Mouse (Mus musculus): ENCODE results near the gene Scube1. TPM values are rescaled to one million over a fixed set of nuclear protein-coding genes. Genes with fewer than 3 reads are reported as not detected.

The Scube1 gene
- total RNA-seq, 2 experiments from 2014 or later, result not detected

DNA sequence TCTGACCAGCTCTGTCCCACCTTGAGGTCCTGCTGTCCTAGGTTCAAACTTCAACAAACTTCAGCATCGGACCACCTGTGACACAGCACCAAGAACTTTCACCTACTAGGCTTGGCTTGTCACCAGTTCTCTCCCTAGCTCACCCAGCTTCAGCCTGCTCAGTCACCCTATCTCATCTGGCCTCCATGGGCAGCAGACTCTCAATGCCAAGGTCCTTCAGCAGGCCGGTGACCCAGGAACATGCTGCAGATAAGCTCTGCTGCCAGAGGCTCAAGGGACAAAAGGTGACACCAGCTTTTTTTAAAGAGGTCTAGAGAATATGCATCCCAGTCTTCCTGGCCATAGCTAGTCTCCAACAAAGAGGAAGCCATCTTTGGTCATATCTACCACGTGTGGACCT, 48.5 kb downstream of the Scube1 start:
- no peak for ATAC-seq (replicated peaks; ENCODE audit: low FRiP score, poor library complexity, severe bottlenecking)

DNA sequence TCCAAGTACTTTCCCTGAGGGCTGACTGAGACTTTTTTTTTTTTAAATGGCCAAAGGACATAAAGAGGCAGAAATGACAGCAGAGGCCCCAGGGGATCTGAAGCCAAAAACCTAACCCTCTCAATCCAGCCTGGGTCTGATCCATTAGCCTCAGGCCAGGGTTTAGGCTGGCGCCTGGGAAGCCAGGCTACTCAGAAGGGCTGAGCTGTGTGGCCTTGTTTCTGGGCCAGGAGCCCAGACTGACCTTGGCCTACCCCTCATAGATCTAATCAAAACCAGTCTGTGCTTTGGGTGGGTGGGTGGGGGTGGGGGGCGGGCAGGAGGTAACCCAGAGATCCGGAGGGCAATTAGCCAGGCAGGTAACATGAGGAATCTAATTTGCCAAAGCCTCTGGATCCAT, 51.2 kb downstream of the Scube1 start:
- no peak for ATAC-seq (replicated peaks; ENCODE audit: low FRiP score, poor library complexity, severe bottlenecking)

DNA sequence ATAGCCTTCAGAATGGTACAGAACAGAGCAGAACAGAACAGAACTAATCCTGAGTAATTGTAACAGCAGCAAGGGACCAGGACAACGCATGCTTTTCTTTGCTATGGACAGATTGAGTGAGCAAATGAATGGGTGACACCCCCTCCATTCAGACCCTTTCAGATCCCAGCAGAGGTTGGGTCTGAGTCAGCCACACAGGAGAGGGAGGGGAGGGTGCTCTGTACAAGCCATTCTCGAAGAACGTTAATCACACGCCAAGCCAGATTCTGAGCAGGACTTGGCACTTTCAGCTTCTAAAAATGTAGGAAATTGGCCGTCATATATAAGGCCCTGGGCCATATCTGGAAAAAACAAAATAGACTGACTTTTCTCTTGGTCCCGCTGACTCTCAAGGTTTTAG, 57.3 kb downstream of the Scube1 start:
- no peak for ATAC-seq (replicated peaks; ENCODE audit: low FRiP score, poor library complexity, severe bottlenecking)

DNA sequence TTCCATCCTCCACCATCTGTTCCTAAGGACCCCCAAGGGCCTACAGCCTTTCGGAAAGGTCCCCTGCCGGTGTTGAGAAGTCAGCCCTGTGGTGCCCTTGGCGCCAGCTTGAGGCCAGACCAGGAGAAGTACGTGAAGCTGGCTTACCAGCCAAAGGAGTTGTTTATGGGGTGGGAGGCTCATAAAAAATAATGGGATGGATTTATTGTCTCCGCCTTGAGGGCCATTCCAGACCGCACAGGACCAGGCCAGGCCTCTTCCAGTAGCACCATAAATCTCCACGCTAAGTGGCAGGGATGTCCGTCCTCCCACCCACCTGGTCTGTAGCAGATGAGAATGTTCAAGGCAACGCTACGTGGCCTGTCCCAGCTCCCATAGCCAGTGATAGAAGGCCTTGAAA, 58.4 kb downstream of the Scube1 start:
- ATAC-seq (replicated peaks; ENCODE audit: low FRiP score, poor library complexity, severe bottlenecking), result no peak

DNA sequence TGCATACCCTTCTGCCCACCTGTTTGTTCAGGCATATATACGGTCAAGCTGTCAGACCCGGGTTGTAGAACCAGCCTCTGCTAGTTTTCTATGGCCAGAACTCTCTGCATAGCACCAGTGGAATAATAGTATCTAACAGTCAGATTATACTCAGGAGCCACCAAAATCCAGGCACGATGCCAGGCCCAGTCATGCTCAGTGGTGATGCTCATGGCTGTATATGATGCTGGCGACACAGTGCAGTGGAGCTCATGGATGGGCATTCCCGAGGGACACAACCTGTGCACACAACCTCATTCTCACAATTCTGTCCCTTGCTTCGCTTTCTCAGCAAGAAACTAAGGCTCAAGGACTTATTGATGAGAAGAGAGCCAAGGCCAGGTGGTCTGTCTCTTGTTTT, 58.8 kb downstream of the Scube1 start:
- ATAC-seq (replicated peaks; ENCODE audit: low FRiP score, poor library complexity, severe bottlenecking), result no peak

DNA sequence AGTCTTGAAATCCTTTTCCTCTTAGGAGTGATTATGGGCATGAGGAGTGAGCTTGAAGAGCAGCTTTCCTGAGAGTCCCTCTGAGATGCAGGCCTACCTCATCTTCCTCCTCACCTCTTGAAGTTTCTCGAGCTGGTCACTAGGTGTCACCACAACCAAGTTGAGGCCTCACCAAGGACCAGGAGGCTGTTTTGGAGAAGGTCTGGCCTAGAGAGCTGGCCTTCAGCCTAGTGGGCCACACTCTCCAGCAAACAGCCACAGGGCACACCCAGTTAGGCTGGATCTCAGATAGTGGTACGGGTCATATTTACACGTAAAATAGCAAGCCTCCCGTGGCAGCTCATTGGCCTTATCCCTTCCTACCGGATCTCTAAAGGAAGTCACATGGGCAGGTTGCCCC, 60.1 kb downstream of the Scube1 start:
- no peak for ATAC-seq (replicated peaks; ENCODE audit: low FRiP score, poor library complexity, severe bottlenecking)

DNA sequence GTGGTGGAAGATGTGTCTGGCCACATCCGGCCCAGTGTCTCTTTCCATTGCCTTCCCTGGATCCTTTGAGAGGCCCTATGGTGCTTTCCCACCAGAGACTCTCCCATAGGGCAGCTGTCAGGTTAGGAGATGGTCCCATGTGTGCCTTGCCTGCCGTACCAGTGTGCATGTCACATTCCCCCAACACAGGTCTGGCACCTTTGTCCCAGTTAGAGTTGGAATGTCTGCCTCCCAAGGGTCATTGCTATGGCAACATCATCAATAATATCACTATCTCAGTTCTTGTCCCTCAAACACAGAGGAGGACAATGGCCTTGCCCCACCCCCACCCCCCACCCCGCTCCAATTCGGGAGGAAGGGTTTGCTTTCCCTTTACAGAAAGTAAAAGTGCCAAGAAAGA, 61.8 kb downstream of the Scube1 start:
- no peak for ATAC-seq (replicated peaks; ENCODE audit: low FRiP score, poor library complexity, severe bottlenecking)

DNA sequence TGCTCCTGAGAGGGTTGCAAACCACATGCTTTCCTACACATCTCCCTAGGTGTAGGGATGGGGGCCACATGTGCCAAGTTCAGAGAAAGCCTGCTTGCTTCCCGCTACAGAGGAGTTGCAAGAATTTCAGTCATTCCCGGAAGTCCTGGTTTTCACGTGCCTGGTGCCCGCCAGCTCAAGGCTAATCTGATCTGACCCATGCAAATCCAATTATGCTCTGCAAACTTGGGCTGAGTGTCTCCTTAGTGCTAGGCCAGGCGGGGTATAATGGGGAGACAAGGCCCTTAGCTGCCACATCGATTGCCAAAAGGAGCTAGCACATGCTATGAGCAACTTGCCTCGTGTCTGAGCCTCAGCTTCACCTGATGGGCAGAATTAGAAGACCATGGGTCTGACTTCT, 62.7 kb downstream of the Scube1 start:
- no peak for ATAC-seq (replicated peaks; ENCODE audit: low FRiP score, poor library complexity, severe bottlenecking)

DNA sequence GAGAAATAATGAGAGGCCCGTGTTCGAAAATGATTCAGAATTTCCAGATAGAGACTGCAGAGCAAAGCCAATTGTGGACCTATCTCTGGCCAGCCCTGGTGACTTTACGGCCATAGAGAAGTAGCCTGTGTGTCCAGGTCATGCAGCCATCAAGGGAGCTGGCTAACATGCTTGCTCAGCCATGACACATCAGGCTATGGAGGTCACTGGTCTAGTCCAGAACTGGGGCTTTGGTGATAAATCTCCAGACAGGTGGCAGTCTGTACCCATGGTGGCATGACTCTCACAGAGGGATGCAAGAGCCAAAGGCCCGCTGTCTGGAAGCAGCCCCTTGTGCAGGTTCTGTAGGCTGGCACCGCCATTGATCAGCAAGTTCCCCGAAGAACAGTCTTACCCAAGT, 82.3 kb downstream of the Scube1 start:
- no peak for ATAC-seq (replicated peaks; ENCODE audit: low FRiP score, poor library complexity, severe bottlenecking)

DNA sequence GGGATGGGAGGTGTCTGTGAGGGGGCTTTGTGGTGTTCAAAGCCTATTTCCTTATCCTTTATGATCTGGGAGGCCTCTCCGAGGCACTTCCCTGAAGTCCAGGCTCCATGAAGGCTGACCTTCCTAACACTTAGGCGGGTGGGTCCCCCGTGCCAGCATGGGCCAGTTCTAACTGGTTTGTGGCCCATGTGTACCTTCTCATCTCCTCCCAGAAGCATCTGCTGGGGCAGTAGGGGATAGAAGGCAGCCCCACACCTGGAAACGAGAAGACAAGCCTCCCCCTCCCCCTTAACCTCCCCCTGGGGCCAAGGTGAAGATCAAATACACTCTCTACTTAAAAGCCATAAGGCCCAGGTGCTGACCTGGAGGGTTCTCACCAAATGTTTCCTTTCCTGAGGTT, 84.6 kb downstream of the Scube1 start:
- no peak for ATAC-seq (replicated peaks; ENCODE audit: low FRiP score, poor library complexity, severe bottlenecking)

DNA sequence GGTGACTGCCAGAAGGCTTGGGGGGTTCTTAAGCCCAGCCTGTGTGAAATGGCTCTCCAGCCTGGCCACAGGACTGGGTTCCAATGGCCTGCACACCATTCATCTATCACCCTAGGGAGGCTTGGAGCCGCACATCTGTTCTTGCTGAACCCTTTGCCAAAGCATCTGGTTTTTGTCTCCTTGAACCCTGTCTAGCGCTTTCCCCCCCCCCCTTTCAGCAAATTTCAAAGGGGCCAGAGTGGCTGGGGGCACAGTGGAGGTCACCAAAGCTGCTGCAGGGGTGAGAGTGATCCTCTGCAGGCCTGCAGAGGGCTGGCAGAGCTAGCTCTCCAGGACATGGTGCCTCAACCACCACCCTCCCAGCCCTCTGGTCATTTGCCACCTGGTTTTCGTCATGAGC, 85.7 kb downstream of the Scube1 start:
- no peak for ATAC-seq (replicated peaks; ENCODE audit: low FRiP score, poor library complexity, severe bottlenecking)

DNA sequence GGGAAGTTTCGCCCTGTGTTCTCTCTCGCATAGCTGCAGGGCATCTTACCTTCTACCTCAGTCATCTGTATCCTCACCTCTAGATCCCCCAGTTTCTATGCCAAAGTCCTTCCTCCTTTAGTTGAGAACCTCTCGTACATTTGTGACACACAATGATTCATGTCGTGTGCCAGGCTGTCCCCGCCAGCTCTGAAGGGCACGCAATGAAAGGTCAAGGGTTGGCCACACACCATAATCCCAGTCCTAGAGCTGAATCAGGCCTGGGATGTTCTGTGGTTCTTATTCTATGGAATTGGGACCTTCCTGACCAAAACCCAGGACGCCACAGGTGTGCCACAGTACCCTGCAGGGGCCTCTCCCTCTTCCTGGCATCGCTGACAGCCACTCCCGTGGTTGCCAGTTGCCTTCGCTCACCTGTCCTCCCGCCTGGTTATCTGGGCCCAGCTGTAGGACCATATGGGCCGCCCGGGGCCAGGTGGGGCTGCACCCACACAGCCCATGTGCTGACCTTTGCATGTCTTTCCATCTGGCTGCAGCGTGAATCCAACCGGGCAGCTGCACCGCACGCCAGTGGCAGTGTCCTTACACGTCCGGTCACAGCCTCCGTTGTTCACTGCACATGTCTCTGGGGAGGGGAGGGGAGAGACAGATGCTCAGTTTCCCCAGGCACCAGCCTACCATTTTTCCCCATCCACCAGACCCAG, 86.5 kb downstream of the Scube1 start:
- ATAC-seq (replicated peaks; ENCODE audit: low FRiP score, poor library complexity, severe bottlenecking), result no peak

DNA sequence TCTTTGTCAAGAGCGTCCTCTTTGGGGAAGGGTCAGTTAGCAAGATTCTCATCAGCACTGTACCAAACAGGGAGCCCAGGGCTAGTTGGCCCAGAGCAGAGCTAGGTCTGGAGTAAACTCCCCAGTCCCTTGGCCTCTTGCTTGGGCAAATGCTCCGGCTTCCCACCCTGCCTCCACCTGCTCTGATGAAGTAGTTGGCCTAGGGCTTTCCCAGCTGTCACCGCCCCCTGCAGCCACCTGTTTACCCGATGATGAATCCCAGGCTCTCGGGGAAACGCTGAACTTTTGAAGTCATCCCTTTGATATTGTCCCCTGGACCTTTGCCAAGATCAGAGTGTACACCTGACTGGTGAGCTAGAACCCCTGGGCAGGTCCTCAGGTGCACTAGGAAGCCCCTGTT, 88.1 kb downstream of the Scube1 start:
- no peak for ATAC-seq (replicated peaks; ENCODE audit: low FRiP score, poor library complexity, severe bottlenecking)

DNA sequence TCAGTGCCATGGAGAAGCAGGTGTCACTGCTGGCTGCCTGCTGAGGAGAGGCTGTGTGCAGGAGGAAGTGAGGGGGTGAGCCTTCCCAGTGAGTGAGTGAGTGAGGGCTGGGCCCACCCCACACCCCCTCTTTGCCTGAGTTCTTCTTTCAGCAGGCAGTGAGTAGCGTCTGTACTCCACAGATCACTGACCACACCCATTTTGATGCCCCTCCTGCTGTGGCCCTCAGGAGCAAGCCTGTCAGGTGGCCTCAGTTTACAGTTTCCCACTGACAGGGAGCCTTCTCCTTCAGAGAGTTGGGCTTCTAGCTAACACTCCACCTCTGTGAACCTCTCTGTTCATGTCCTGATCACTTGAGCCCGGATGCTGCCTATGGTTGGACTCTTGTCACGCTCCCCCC, 89.6 kb downstream of the Scube1 start:
- ATAC-seq (replicated peaks; ENCODE audit: low FRiP score, poor library complexity, severe bottlenecking), result no peak

DNA sequence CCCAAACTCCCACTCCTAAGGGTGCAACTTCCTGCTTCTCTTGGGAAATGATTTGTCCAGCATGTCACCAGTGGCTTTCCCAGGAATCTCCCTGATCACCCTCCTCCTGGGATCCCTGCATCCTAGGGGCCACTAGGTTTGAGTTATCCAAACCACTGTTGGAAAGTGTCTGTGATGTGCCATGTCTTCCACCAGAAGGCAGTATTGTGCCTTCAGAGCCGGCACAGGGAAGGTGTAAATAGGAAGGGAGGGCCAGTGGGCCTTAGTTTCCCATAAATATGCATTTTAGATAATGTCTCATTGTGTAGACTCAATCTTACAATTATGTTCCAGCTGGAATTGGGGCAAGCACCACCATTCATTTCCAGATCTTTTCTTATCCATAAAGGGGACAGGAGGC, 90.7 kb downstream of the Scube1 start:
- ATAC-seq (replicated peaks; ENCODE audit: low FRiP score, poor library complexity, severe bottlenecking), result no peak

DNA sequence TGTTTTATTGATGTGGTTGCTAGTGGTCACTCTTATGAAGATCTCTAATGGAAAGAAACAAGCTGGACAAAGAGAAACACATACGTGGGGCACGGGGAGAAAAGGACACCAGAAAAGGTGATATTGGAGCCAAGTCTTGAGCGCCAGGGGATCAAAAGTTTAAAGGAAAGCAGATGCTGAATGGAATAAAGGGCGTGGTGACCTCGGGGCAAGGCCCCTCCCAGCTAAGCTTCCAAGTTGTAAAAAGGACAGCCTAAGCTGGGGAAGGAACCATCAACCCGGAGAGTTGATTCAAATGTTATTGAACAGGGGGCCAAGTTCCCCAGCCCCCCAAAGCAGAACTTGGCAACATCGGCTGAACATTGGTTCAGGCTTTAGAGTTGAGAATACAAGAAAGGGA, 93.8 kb downstream of the Scube1 start:
- ATAC-seq (replicated peaks; ENCODE audit: low FRiP score, poor library complexity, severe bottlenecking), result no peak

DNA sequence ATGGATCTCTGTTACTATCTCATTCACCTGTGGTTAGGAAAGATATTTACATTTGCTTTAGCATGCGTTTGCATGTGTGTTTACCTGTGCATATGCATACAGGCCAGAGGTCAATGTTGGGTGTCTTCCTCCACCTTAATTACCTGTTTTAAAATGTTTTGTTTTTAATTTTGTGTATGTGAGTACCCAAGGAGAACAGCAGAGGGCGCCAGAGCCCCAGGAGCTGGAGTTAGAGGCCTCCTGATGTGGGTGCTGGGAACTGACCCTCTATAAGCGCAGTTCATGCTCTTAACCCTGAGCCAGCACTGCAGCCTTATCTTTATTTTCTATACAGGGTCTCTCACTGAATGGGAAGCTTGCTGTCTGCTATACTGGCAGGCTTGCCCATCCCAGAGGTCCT, 95.1 kb downstream of the Scube1 start:
- ATAC-seq (replicated peaks; ENCODE audit: low FRiP score, poor library complexity, severe bottlenecking), result no peak

DNA sequence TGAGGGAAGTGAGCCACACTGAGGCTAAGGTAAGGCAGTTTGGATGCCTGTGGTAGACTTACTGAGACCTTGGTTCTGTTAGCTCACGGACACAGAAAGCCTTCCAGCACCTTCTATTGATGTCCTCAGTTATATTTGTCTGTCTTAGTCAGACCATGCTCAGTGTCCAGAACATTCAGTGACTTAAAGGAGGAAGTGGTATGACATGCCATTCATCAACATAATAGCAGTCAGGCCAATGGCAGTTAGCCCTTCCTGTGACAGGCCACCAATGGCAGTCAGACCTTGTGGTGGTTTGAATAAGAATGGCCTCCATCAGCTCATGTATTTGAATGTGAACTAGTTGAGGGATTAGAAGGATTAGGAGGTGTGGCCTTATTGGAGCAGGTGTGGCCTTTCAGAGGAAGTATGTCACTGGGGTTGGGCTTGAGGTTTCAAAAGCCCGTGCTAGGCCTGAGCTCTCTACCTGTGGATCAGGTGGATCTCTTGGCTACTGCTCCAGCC, 98.6 kb downstream of the Scube1 start:
- ATAC-seq (replicated peaks; ENCODE audit: low FRiP score, poor library complexity, severe bottlenecking), result no peak

DNA sequence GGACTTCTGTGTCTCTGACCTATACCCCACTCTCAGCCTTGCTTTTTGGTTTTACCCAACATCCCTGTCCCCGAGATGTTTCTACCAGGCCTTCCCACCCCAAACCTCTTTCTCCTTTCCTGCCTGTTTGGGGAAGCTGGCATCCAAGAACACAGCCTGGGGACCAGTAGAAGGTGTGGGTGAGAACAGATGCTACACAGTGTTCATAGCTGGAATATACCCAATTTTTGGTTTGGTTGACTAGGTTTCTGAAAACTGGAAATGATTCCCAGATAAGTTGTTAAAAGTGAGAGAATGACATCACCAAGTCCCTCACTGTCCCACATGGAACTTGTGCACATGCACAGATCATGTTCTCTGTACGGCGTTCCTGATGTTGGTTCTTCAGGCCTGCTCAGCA, 109.6 kb downstream of the Scube1 start:
- ATAC-seq (replicated peaks; ENCODE audit: low FRiP score, poor library complexity, severe bottlenecking), result no peak

DNA sequence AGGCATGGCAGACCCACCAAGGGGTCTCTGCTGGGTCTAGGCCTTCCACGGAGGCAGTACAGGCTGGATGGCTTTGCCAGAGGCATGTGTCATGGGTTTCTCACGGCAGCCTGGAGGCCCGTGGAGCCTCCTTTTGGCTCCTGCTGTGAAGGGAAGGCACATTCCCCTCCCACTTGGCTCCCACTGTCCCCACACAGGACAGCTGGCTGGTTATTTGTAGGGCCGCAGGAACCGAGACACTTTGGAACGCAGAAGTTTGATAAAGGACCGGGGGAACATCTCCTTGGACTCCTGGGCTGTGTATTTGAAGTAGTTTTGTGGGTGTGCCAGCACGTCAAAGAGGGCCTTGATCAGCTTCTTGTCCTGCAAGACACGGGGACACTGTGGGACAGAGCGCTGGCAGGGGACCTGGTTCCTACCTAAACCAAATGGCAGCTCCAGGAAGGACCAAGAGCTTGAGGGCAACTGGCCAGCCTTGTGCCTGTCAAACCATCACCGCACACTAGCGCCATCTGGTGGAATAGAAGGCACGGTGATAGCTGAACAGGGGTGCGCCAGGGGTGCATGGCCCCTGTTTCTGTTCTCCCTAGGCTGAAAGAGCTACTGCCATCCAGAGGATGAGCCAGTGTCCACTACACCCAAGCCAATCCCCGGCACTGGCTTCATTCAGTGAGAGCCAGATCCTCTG, 117.6 kb downstream of the Scube1 start:
- peak; percentile 73 for ATAC-seq (replicated peaks; ENCODE audit: low FRiP score, poor library complexity, severe bottlenecking)

DNA sequence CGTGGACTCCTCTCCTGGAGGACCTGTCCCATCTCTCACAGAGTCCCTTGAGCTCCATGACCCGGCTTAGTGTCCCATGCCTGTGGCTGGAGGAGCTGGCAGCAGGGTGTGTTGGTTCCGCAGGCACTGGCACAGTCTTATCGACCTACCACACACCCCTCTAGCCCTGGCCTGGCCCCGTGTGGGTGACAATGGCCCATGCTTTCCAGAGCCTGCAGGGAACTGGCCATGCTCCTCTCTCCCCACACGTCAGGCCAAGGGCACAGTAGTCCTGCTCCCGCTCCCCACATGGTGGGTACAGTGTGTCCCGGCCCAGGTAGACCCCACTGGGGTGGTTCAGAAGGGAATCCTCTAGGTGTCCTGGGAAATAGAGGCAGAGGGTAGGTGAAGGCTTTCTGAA, 118.1 kb downstream of the Scube1 start:
- peak; percentile 89 for ATAC-seq (replicated peaks; ENCODE audit: low FRiP score, poor library complexity, severe bottlenecking)

DNA sequence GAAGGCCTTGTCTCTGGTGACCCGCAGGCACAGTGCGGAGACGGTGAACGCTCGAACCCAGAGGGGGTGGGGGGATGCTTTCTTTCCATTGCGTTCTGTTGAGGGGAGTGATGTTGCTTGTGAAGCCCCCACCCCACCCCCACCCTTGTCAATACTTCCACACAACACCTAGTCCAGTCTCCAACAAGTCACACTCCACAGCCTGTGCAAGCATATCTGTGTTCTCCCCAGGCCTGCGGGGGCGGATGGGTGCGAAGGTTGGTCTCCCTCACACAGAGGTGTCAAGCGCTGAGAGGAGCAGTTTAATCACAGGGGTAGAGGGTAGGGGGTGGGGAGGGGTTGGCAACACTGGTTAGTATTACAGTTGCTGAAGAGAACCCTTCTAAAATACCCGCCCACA, 118.6 kb downstream of the Scube1 start:
- ATAC-seq (replicated peaks; ENCODE audit: low FRiP score, poor library complexity, severe bottlenecking), result no peak
